Mouse (Mus musculus): Measurements from ENCODE around the gene Gchfr.

The Gchfr gene

GRCm38 (mm10) chr2:119173991-119174651 is 6.5 kb downstream of the Gchfr start, which contains the start of gene Gm14137:
Gene Gm14137, plus strand, starts transcription at chr2:119174509.
- DNase-seq (ENCODE audit: extremely low spot score, low spot score), result no peak

- no peak for DNase-seq (ENCODE audit: extremely low spot score, low spot score)
Measured at GRCm38 (mm10) chr2:119174866-119175265, 7.3 kb downstream of the Gchfr start.

GRCm38 (mm10) chr2:119175614-119176013 is 8.0 kb downstream of the Gchfr start:
- DNase-seq (ENCODE audit: extremely low spot score, low spot score), result no peak

GRCm38 (mm10) chr2:119176761-119177160 is 9.2 kb downstream of the Gchfr start:
- no peak for DNase-seq (ENCODE audit: extremely low spot score, low spot score)

- DNase-seq (ENCODE audit: extremely low spot score, low spot score), result no peak
Measured at GRCm38 (mm10) chr2:119177384-119177939, 9.9 kb downstream of the Gchfr start.

GRCm38 (mm10) chr2:119182914-119183313 is 15.3 kb downstream of the Gchfr start:
- no peak for DNase-seq (ENCODE audit: extremely low spot score, low spot score)

- DNase-seq (ENCODE audit: extremely low spot score, low spot score), result peak; percentile 90
Measured at GRCm38 (mm10) chr2:119189029-119189710, 21.6 kb downstream of the Gchfr start.

- DNase-seq (ENCODE audit: extremely low spot score, low spot score), result no peak
Measured at GRCm38 (mm10) chr2:119190969-119191368, 23.4 kb downstream of the Gchfr start.

- DNase-seq (ENCODE audit: extremely low spot score, low spot score), result no peak
Measured at GRCm38 (mm10) chr2:119194140-119194539, 26.6 kb downstream of the Gchfr start.

- DNase-seq (ENCODE audit: extremely low spot score, low spot score), result no peak
Measured at GRCm38 (mm10) chr2:119196316-119197108, 28.9 kb downstream of the Gchfr start.

GRCm38 (mm10) chr2:119197493-119197892 is 29.9 kb downstream of the Gchfr start:
- no peak for DNase-seq (ENCODE audit: extremely low spot score, low spot score)

GRCm38 (mm10) chr2:119198049-119198448 is 30.5 kb downstream of the Gchfr start:
- DNase-seq (ENCODE audit: extremely low spot score, low spot score), result no peak

GRCm38 (mm10) chr2:119198934-119199333 is 31.4 kb downstream of the Gchfr start:
- no peak for DNase-seq (ENCODE audit: extremely low spot score, low spot score)

GRCm38 (mm10) chr2:119202914-119203453 is 35.4 kb downstream of the Gchfr start:
- DNase-seq (ENCODE audit: extremely low spot score, low spot score), result no peak

- no peak for DNase-seq (ENCODE audit: extremely low spot score, low spot score)
Measured at GRCm38 (mm10) chr2:119203871-119204460, 36.4 kb downstream of the Gchfr start.

GRCm38 (mm10) chr2:119207961-119208343 is 40.4 kb downstream of the Gchfr start:
- peak; percentile 14 for DNase-seq (ENCODE audit: extremely low spot score, low spot score)

- peak; percentile 94 for DNase-seq (ENCODE audit: extremely low spot score, low spot score)
Measured at GRCm38 (mm10) chr2:119208344-119209175, 41.0 kb downstream of the Gchfr start, which contains the start of the genes Zfyve19 and Dnajc17. Gene Zfyve19, plus strand, starts transcription at chr2:119208617. Gene Dnajc17, minus strand, starts transcription at chr2:119208795.

GRCm38 (mm10) chr2:119209176-119209507 is 41.6 kb downstream of the Gchfr start:
- no peak for DNase-seq (ENCODE audit: extremely low spot score, low spot score)

Measured in neural tube, embryonic 10.5 days (tissue).